Comparison of ENCODE assay signal across 8 mouse cellular contexts in genomic region chr8:124232280-124232600, GRCm38 (mm10). TPM values are rescaled to one million over a fixed set of nuclear protein-coding genes. Genes with fewer than 3 reads are reported as not detected.
A peak's percentile ranks its signal among the peaks of the same experiment; 100 is the strongest.
DNase-seq lines count a peak whose midpoint lies in the region; ATAC-seq and TF ChIP-seq lines count a peak whose summit lies in the region.

No protein-coding gene starts in this region.

- no peak for ATAC-seq in heart, embryonic 12.5 days (ENCODE audit: insufficient number of reproducible peaks, low FRiP score)
- ATAC-seq in megakaryocyte progenitor cell, adult 5-6 weeks (replicated peaks; ENCODE audit: poor library complexity) = peak; percentile 21; the same call in 1 of the 2 replicates

- 5% methylated on average over 18 of the region's 18 CpGs for WGBS in heart, embryonic 12.5 days
- WGBS in hindbrain, embryonic 10.5 days = 4% methylated on average over 18 of the region's 18 CpGs

- no peaks in the 10 kb centered on the region for H3K9me3 ChIP-seq in heart, embryonic 12.5 days (replicated peaks)
- no peaks in the 10 kb centered on the region for H3K9me3 ChIP-seq in ES-E14 (ENCODE audit: control insufficient read depth, insufficient read depth, low read depth, low read length)
- H3K9me3 ChIP-seq in hindbrain, embryonic 10.5 days = no peaks in the 10 kb centered on the region

- H3K36me3 ChIP-seq in heart, embryonic 12.5 days = no peaks in the 10 kb centered on the region
- no peaks in the 10 kb centered on the region for H3K36me3 ChIP-seq in ES-E14 (ENCODE audit: control insufficient read depth, insufficient read depth, low read length, poor library complexity, severe bottlenecking)
- H3K36me3 ChIP-seq in hindbrain, embryonic 10.5 days = 0 out of 2 replicates have a peak, but pooled peaks cover 6% of the 10 kb centered on the region

- peak overlapping the region; percentile 88 for H3K4me3 ChIP-seq in heart, embryonic 12.5 days
- peak overlapping the region; percentile 88 to 91 for H3K4me3 ChIP-seq in ES-E14 (ENCODE audit: insufficient read depth in 1 of 2, low read depth in 1 of 2, low read length in 2 of 2, poor library complexity in 1 of 2, severe bottlenecking in 1 of 2)
- H3K4me3 ChIP-seq in hindbrain, embryonic 10.5 days = peak overlapping the region; percentile 96

- intact Hi-C loops in left cerebral cortex, postnatal 4 days (cut with DNase I) = loop anchor here (5.0 kb wide), 3 partner anchors 115 to 180 kb away; no protein-coding TSS in a partner anchor
- intact Hi-C loops in left cerebral cortex, postnatal 10 days (cut with DNase I) = loop anchor here (5.0 kb wide), 4 partner anchors 55 to 180 kb away; no protein-coding TSS in a partner anchor

- H3K9ac ChIP-seq in heart, embryonic 12.5 days = peak overlapping the region; percentile 93
- peak overlapping the region; percentile 85 for H3K9ac ChIP-seq in ES-E14 (ENCODE audit: insufficient read depth, low read depth, low read length, poor library complexity, severe bottlenecking)

- no peak for DNase-seq in heart, adult 11 months
- no peak for DNase-seq in ES-E14 (ENCODE audit: low read depth, low spot score)
- DNase-seq in hindbrain, embryonic 10.5 days (ENCODE audit: low spot score) = no peak
- no peak for DNase-seq in thymus, postnatal 14 days
- DNase-seq in left cerebral cortex, postnatal 4 days = no peak
- no peak for DNase-seq in left cerebral cortex, postnatal 10 days (ENCODE audit: extremely low spot score in 1 of 2, low spot score in 2 of 2)

- no peaks in the 10 kb centered on the region for H3K27me3 ChIP-seq in heart, embryonic 12.5 days (replicated peaks)
- 0 out of 2 replicates have a peak, but pooled peaks cover 12% of the 10 kb centered on the region for H3K27me3 ChIP-seq in hindbrain, embryonic 10.5 days (ENCODE audit: insufficient read depth, poor library complexity, severe bottlenecking)

- in situ Hi-C loops in ES-E14 (cut with MboI; ENCODE audit: low sequenced_read_pairs in 2 of 2, unreplicated experiment in 2 of 2) = no loop called here

- no peak overlapping the region for H3K27ac ChIP-seq in heart, embryonic 12.5 days (ENCODE audit: poor library complexity, severe bottlenecking)
- H3K27ac ChIP-seq in ES-E14 (ENCODE audit: insufficient read depth, low read depth, low read length, poor library complexity, severe bottlenecking) = no peak overlapping the region
- peak overlapping the region; percentile 94 for H3K27ac ChIP-seq in hindbrain, embryonic 10.5 days

- H3K4me1 ChIP-seq in heart, embryonic 12.5 days (replicated peaks) = peaks cover 43% of the 10 kb centered on the region
- H3K4me1 ChIP-seq in ES-E14 (ENCODE audit: control insufficient read depth in 2 of 2, insufficient read depth in 2 of 2, low read length in 2 of 2, poor library complexity in 1 of 2) = peaks cover 13 to 23% of the 10 kb centered on the region in 2 experiments
- peaks cover 57% of the 10 kb centered on the region for H3K4me1 ChIP-seq in hindbrain, embryonic 10.5 days (replicated peaks)

- peak overlapping the region; percentile 85 for H3K4me2 ChIP-seq in heart, embryonic 12.5 days

TF ChIP-seq in ES-E14, 5 proteins besides CTCF, POLR2A, EP300 and RAD21:
- TF ChIP-seq ZC3H11A (IDR thresholded peaks at IDR 0.05; ENCODE audit: borderline replicate concordance, low read depth, low read length) (no peak), CHD2 (IDR thresholded peaks at IDR 0.05; ENCODE audit: low read depth, low read length) (no peak), ZNF384 (IDR thresholded peaks at IDR 0.05; ENCODE audit: low read depth, low read length) (no peak), MAFK (IDR thresholded peaks at IDR 0.05; ENCODE audit: insufficient read depth, low read depth, low read length) (no peak), HCFC1 (IDR thresholded peaks at IDR 0.05; ENCODE audit: borderline replicate concordance, insufficient read depth, low read length) (no peak)
TF ChIP-seq in ES-E14: peak in this region for 0.

RNA-seq across cellular contexts. Expression of gene Galnt2, which starts 1.0 kb away (rescaled TPM):
- 77.9 and 80.9 TPM in 2 replicates for polyA plus RNA-seq in heart, embryonic 12.5 days (2016; fragmentation: Nextera tagmentation; extraction: Ambion mirVana)
- 41.0 and 45.6 TPM in 2 replicates for total RNA-seq in ES-E14 (2012; rRNA removed)
- polyA plus RNA-seq in hindbrain, embryonic 10.5 days (2016; fragmentation: Nextera tagmentation; extraction: Ambion mirVana) = 42.2 and 56.0 TPM in 2 replicates
- 50.8 and 51.2 TPM in 2 replicates for total RNA-seq in megakaryocyte progenitor cell, adult 5-6 weeks (2015)
- 20.9 and 36.1 TPM in 2 replicates for total RNA-seq in megakaryocyte progenitor cell, adult 5-6 weeks (2017)
- total RNA-seq in left cerebral cortex, postnatal 4 days (2021) = 100 to 1,000 TPM in 1 of 2 experiments, 10 to 100 TPM in 1; 91.8 to 106 TPM
- 10 to 100 TPM; 86.0 to 91.2 TPM for total RNA-seq in left cerebral cortex, postnatal 10 days (2021)
